Comparison of ENCODE assay signal across 8 mouse cellular contexts in genomic region chr12:12263371-12263791, GRCm38 (mm10). TPM values are rescaled to one million over a fixed set of nuclear protein-coding genes. Genes with fewer than 3 reads are reported as not detected.
A peak's percentile ranks its signal among the peaks of the same experiment; 100 is the strongest.
DNase-seq lines count a peak whose midpoint lies in the region; ATAC-seq lines count a peak whose summit lies in the region.

No protein-coding gene starts in this region.

- H3K27me3 ChIP-seq in embryonic facial prominence, embryonic 14.5 days (replicated peaks; ENCODE audit: control insufficient read depth, insufficient read depth, low read length) = no peaks in the 10 kb centered on the region
- no peaks in the 10 kb centered on the region for H3K27me3 ChIP-seq in lung, embryonic 15.5 days

- H3K9ac ChIP-seq in embryonic facial prominence, embryonic 14.5 days (ENCODE audit: low read depth, low read length) = no peak overlapping the region
- H3K9ac ChIP-seq in lung, embryonic 15.5 days = peak overlapping the region; percentile 79; the same call in 1 of the 2 replicates

- WGBS in embryonic facial prominence, embryonic 14.5 days = 9% methylated on average over 1 of the region's 1 CpGs
- WGBS in lung, embryonic 15.5 days = 9% methylated on average over 1 of the region's 1 CpGs

- no peaks in the 10 kb centered on the region for H3K36me3 ChIP-seq in embryonic facial prominence, embryonic 14.5 days (ENCODE audit: control insufficient read depth, insufficient read depth, low read length)
- no peaks in the 10 kb centered on the region for H3K36me3 ChIP-seq in lung, embryonic 15.5 days

- peaks cover 16% of the 10 kb centered on the region for H3K4me1 ChIP-seq in embryonic facial prominence, embryonic 14.5 days (ENCODE audit: control insufficient read depth, insufficient read depth, low read length)
- H3K4me1 ChIP-seq in lung, embryonic 15.5 days = peaks cover 30% of the 10 kb centered on the region

- no peaks in the 10 kb centered on the region for H3K9me3 ChIP-seq in embryonic facial prominence, embryonic 14.5 days (ENCODE audit: control insufficient read depth, low read length)
- H3K9me3 ChIP-seq in lung, embryonic 15.5 days = no peaks in the 10 kb centered on the region

- peak overlapping the region; percentile 90 for H3K4me2 ChIP-seq in embryonic facial prominence, embryonic 14.5 days (ENCODE audit: low read depth, low read length)
- H3K4me2 ChIP-seq in lung, embryonic 15.5 days = peak overlapping the region; percentile 86

- DNase-seq in adrenal gland, postnatal 14 days = peak; percentile 39
- no peak for DNase-seq in adrenal gland, adult 8-10 months
- DNase-seq in Muller cell, postnatal 12 days (ENCODE audit: inconsistent ontology term) = peak; percentile 66
- DNase-seq in embryonic facial prominence, embryonic 14.5 days (ENCODE audit: low spot score) = peak; percentile 54
- peak; percentile 67 to 83 for DNase-seq in right cerebral cortex, postnatal 10 days (ENCODE audit: low spot score in 2 of 2)
- DNase-seq in MN1 (ENCODE audit: low spot score) = no peak

- H3K27ac ChIP-seq in embryonic facial prominence, embryonic 14.5 days (replicated peaks; ENCODE audit: low read depth, low read length) = no peak overlapping the region
- H3K27ac ChIP-seq in lung, embryonic 15.5 days = no peak overlapping the region

- no peak for ATAC-seq in embryonic facial prominence, embryonic 14.5 days (ENCODE audit: low read depth)
- ATAC-seq in inflammation-experienced regulatory T-cells, adult 6 months = peak; percentile 57
- ATAC-seq in lung, embryonic 15.5 days (ENCODE audit: borderline replicate concordance, extremely low read depth, low FRiP score, low TSS enrichment) = peak; percentile 48; the same call in 1 of the 2 replicates

- 0 out of 2 replicates have a peak overlapping the region, but pooled peaks have one; percentile 67 for H3K4me3 ChIP-seq in embryonic facial prominence, embryonic 14.5 days (ENCODE audit: low read depth, low read length)
- H3K4me3 ChIP-seq in lung, embryonic 15.5 days = peak overlapping the region; percentile 64

RNA-seq across cellular contexts. Expression of gene Fam49a, which starts 1.4 kb away (rescaled TPM):
- 22.0 and 27.3 TPM in 2 replicates for total RNA-seq in adrenal gland, postnatal 14 days (2021)
- total RNA-seq in adrenal gland, adult 8-10 months (2022) = 10 to 100 TPM; 18.2 to 25.3 (median 21.5) TPM
- 14.4 and 16.0 TPM in 2 replicates for polyA plus RNA-seq in embryonic facial prominence, embryonic 14.5 days (2014; fragmentation: Nextera tagmentation; extraction: Ambion mirVana)
- 10 to 100 TPM; 45.2 to 55.3 (median 53.3) TPM for polyA plus RNA-seq in inflammation-experienced regulatory T-cells, adult 6 months (2017; shearing (Covaris generic))
- polyA plus RNA-seq in lung, embryonic 15.5 days (2015; fragmentation: Nextera tagmentation; extraction: Ambion mirVana) = 12.6 and 14.4 TPM in 2 replicates

Comparison
In these comparisons a context has a peak if more than half of its experiments do, and no peak if none do; other contexts are left out.
1. DNase-seq: peak in adrenal gland, postnatal 14 days (single experiment), Muller cell, postnatal 12 days (single experiment), embryonic facial prominence, embryonic 14.5 days (single experiment) and right cerebral cortex, postnatal 10 days (2 of 2); none in adrenal gland, adult 8-10 months (single experiment) and MN1 (single experiment).